Mouse (Mus musculus) cerebellum, postnatal 10 days (tissue): ENCODE measurements at regions not wholly inside any gene's neighbourhood (a gene's known extent, or its start where the extent isn't known, plus 50 kb on each side); places are given as distances from the start of the nearest gene placed in this dataset.

Experiments
- DNase-seq, 2 experiments: peaks; one replicate each; pipeline ENCODE4 v3.0.0; 2021; ENCODE audit warnings: mixed read lengths in 2 of 2

DNA sequence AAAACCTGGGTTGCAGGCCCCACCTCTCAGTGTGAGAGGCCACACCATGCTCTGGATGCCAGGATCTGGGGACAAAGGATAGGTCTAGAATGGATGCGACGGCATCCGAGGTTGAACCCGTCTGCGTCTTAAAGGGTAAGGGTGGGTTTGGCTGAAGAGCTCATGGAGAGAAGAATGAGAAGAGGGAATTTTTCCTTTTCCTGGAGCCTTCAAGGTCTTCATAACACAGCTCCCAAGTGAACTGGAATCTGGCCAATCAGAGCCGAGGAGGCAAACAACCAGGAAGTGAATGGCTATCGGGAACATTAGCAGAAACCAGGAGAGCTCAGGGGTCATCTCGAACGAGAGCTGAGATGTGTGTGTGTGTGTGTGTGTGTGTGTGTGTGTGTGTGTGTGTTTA, 320.1 kb downstream of the Med13l start:
- DNase-seq = peak; percentile 36 to 47

DNA sequence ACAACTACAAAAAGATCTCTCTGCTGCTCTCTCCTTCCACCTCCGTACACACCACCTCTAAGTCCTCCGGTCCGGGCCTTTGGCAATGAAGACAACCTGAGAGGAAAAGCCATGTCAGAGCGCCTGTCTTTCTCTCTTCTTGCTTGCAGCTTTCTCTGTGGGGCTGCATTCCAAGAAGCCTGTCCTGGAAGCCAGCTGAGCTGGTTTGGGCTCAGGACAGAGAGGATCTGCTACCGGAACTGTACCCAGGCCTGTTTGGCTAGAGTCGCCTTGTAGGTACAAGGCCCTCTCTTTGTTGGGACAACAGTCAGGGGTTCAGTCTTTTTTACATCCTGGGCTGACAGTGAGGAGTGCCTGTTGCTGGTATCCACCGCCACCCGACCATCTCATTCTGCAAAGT, 321.4 kb downstream of the Med13l start:
- no peak for DNase-seq

DNA sequence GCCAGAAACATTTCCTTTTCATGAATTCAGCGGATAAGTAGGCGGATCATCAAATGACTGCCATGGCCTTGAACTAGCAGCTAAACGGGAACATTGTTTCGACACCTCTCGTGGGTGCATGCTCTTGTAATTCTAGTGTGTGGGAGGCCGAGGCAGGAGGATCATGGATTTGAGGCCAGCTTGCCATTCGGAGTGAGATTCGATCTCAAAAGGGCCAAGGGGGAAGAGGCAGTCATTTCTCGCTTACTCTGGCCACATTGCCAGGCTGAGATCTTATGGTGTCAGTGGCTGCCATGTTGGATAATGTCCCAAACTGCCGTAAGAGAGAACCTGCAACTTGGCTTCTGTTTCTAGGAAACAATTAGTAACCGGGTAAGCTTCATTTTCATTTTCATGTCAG, 327.7 kb downstream of the Med13l start:
- no peak for DNase-seq

DNA sequence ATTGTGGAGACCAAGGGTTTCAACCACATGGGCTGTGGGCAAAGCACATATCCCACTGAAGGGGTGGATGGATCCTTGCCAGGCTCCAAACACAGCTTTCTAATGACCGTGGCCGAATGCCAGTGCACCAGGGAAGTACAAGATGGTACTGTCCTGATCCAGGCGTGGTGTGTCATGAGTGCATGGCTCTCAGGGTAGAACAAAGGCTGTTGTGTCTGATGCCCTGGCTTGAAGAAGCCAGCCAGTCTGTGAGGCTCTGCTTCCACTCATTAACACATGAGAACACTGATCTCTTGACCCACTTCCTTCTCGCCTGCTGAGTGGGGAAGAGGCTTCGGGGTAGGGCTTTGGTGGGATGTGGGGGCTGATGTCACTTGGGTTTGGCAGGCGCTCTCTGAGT, 330.7 kb downstream of the Med13l start:
- peak; percentile 80 to 87 for DNase-seq

DNA sequence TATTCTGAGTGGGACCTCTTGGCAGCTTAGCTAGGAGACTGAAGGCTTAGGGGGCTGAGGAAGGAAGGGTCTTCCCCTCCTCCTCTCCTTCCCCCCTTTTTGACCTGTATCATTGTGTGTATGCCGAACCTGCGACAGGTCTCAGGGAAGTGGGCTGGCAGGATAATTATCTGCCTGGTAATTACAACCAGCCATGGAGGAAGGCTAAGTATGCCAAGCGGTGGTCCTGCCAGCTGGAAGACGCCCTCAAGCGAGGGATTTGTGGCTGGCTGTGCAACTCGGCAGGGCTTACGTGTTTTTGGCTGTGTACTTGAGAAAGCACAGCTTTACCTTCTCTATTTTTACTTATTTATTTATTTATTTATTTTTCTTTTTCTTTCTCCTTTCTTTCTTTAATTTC, 347.7 kb downstream of the Med13l start:
- DNase-seq = peak; percentile 62 to 71

DNA sequence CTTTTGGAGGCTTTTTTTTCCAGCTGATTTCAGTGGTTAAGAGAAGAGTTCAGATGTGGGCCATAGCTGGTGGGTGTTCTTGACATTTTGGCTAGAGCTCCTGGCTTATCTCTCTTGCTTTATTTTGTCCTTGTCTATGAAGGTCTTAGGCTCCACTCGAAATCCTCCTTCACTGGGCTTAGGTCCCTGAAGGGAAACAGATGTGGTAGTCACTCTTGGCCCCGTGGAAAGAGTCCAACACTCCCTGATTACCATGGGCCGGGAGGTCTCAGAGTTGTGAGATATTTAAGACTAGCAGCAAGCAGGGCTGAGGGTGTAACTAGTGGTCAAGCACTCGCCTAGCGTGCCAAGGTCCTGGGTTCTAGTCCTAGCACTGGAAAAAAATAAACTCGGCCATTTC, 349.3 kb downstream of the Med13l start:
- no peak for DNase-seq

DNA sequence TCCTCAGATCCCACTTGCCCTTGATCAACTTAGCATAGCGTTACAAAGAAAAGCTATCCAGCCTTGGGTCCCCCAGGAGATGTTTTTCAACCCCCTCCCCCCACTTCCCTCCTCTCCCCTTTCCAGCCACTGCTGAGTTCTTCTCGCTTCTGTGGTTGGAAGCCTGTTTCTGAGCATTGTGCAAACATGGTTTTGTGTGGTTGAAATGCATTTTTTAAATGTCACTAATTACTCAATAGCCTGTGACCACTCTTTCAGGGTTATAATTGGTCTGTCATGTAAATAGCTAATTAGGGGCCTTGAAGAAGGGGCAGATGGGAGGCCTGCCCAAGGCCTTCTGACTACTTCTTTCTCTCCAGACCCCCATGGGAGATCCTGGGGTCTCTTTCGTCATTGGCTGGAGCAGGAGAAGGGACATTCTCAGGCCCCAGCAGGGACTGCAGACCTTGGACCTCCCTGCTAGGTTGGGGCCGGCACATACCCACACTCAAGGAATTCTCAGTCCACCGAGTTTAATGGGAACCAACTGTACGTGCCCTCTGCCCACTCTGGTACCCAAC, 353.8 kb downstream of the Med13l start:
- DNase-seq = no peak

GRCm38 (mm10) chr5:118923357-118923756, 362.9 kb downstream of the Med13l start:
- no peak for DNase-seq

DNA sequence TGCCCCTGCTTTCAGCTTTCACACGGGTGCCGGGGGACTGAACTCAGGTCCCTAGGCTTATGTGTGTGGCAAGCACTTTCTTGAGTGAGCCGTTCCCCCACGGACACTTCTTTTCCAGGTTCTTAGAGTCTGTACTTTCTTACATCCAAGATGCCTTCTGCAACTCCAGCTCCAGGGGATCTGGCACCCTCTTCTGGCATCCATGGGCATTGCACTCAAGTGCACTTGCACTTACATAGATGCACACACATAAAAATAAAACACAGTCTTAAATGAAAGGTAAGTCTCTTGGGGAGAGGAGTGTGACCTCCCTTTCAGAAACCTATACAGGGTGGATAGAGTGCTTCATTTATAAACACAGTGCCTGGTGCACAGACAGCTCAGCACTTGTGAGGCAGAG, 368.6 kb downstream of the Med13l start:
- DNase-seq = no peak

- no peak for DNase-seq
Observed at GRCm38 (mm10) chr5:118929990-118930501, 369.6 kb downstream of the Med13l start.

GRCm38 (mm10) chr5:118939336-118940039, 379.0 kb downstream of the Med13l start:
- peak; percentile 89 to 93 for DNase-seq

DNA sequence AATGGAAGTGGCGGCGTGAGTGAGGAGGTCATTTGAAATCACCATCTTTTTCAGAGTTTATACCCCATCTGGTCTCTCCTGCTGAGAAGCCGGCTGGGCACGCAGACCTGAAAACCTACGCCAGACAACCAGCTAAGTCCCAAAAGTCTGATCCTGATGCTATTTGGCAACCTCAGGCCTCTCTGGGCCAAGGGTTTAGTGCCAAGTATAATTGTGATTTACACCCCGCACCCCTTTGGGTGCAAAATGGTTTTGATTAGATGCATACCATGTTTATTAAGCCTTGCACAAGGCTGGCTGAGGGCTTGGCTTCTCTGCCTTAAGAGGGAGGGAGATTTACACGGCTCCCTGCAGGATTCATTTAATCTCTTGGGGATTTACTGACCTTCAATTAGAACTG, 383.8 kb downstream of the Med13l start:
- DNase-seq = peak; percentile 70 to 80

GRCm38 (mm10) chr5:118946090-118946489, 385.6 kb downstream of the Med13l start:
- peak; percentile 69 to 76 for DNase-seq

DNA sequence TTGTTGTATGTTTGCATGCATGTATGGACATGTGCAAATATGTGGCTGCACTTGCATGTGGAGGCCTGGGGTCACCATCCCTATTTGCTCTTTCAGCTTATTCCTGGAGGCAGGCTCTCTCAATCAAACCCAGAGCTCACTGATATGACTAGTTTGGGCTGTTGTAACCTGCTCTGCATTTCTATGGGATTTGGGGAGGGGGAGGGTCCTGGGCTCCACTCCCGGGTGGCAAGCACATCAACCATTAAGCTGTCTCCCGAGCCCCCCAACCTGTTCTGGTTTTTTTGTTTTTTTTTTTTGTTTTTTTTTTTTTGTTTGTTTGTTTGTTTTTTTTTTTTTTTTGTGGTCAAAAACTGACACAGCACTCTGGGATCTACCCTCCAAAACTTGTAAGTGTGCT, 386.5 kb downstream of the Med13l start:
- DNase-seq = no peak

GRCm38 (mm10) chr5:118948119-118948786, 387.8 kb downstream of the Med13l start:
- DNase-seq = no peak

DNA sequence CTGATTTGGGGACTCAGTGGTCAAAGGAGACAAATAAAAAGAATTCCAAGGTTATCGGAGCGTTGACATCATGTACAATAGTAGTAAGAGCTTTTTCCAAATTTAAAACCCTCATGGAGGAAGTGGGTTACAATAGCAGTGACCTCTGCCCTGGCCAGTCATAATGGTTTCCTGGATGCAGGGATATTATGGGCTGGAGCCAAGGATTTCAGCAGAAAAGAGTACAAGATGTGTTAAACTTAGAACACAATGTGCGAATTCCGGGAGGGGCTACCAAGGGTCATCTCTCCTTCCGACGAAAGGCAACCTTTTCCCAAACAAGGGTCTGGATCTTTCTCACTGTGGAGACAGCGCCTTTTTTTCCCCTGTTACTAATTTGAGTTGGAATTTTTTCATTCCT, 390.6 kb downstream of the Med13l start:
- no peak for DNase-seq

- DNase-seq = no peak
Observed at GRCm38 (mm10) chr5:118960521-118961001, 400.1 kb downstream of the Med13l start.

DNA sequence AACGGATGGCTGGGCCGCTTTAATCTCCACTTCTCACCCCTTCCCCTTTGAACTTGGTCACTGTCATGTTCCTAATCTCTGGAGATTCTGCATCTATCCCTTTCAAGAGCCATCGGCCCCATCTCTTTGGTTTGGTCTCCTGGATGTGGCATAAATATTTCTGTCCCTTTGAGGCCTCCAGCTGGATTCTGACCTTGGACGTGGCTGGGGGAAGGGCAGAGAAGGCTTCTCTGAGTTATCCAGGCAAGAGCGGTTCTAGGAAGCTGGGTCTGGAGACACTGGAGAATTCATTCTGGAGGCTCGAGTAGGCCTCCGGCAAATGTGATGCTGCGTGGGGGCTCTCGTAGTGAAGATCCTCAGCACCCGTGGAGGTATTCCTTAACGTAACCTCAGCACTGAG, 400.6 kb downstream of the Med13l start:
- DNase-seq = no peak

- DNase-seq = no peak
Observed at GRCm38 (mm10) chr5:118962152-118962551, 401.7 kb downstream of the Med13l start.

- DNase-seq = no peak
Observed at GRCm38 (mm10) chr5:118963001-118963400, 402.5 kb downstream of the Med13l start.

GRCm38 (mm10) chr5:118966901-118967300, 406.4 kb downstream of the Med13l start:
- DNase-seq = no peak

DNA sequence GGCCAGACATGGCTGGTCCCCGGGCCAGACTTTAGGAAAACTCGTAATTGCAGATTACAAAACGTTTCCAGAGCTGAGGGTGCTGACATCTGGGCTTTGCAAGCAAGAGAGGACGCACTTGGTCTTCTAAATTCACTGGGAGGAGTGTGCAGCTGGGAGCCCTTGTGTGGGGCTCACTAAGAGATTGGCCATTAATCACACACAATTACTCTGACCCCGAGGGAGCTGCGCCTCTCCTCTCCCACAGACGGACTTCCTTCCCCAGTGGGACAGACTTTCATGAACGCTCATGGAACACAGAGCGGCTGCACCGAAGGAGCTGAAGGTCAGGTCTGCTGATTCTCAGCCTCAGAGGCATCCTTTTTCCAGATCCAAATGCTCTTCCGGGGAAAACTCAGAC, 407.2 kb downstream of the Med13l start:
- DNase-seq = no peak

DNA sequence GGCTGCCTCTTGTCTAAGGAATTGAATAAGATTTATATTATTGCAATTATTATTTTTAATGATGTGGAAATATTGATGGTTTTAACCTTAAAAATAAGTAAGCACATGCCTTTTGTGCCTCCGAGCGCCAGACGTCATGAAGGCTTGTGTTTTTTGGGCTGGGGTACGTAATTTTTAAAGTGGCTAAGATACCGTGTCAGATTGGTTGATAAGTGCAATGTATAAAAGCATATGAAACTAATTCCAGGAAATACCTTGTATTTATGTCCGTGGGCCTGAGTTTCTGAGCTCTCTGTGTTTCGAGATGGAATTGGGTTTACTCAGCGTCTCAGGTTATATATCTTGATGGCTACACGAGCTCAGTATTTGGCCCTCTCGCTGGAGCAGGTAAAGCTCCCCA, 414.7 kb downstream of the Med13l start:
- no peak for DNase-seq
